Mouse (Mus musculus): ENCODE measurements around the gene Cdk5r2.
A peak's percentile ranks its signal among the peaks of the same experiment; 100 is the strongest.

The Cdk5r2 gene

DNA sequence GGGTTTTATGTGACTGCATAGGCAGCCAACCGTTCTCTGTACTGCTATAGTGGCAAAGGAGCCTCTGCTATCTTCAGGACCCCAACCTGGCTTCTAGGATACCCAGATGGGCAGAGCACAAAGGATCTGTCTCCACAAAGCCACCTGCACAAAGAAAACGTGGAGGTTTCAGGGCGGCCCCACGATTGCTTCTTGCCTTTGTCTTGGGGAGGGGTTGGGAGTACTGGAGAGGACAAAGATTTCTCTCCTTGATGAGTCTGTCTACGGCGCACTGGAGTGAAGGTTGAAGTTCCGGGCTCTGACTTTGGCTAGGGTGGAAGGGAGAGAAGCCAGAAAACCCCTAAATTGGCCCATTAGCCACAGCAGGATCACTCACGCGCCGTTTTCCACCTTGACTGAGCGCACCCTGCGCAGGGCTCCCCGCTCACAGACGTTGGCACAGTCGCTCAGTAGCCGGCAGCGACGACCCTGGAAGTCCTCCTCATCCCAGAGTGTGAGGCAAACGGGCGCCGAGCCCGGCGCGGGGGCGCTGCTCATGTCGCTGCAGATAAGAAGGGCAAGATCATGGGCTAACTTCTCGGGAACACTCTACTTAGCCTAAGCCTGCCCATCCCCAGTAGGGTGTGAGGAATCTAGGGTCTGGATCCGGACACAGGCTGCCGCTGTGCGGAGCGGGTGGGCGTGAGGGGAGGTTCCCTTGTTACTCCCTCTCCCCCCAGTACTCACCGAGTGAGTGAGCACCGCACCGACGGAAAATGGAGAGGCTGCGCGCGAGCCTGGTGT is 37.8 kb downstream of the Cdk5r2 start:
- no peak for DNase-seq

DNA sequence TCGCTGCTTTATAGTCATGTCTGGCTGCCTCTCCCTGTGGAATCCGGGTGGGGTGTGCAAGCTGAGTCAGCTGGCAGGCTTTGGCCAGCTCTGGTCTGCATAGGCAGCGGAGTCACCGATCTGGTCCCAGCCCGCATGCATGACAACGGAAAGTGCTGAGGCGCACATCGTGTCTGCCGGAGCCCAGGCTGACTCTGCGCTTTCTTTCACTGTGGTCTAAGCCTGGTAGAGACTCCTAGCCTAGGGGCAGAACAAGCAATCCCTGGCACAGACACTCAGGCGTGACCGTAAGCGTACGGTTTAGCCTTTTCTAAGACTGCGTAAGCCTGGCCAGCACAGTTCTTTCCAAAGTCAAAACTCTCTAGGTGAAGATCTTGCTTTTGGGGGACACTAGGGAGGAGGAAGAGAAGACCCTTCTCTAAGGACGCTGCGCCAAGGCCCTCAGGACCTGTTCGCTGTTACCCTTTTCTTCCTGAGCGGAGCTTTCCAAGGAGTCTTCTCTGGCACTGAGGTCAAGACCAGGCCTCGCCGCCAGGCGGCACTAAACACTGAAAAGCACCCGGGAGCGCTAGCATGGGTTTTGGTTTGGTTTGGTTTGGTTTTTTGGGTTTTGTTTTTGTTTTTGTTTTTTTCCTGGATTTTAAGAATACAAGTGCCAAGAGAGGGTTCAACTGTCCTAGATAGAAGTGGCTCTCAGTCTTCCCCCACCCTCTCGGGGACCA is 38.6 kb downstream of the Cdk5r2 start, which contains the start of gene Cryba2:
TSS of gene Cryba2 (minus strand) at position 10 of the 722 bp plus-strand sequence.
- peak; percentile 64 for DNase-seq

DNA sequence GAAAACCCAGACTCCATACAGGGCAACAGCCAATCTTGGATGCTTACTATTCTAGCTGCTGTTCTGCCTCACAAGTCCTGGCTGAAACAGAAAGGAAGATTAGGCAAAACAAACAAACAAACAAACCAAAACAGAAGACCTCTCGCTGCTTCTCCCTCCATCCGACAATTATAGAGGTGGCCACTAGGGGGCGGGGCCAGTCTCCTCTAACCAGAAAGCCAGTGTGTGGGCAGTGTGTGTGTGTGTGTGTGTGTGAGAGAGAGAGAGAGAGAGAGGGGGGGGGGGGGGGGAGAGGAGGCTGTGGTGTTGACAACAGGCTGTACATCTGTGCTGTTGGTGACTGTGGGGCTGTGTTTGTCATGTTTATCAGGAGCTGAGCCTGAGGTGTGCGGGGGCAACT is 40.2 kb downstream of the Cdk5r2 start:
- peak; percentile 48 for DNase-seq

DNA sequence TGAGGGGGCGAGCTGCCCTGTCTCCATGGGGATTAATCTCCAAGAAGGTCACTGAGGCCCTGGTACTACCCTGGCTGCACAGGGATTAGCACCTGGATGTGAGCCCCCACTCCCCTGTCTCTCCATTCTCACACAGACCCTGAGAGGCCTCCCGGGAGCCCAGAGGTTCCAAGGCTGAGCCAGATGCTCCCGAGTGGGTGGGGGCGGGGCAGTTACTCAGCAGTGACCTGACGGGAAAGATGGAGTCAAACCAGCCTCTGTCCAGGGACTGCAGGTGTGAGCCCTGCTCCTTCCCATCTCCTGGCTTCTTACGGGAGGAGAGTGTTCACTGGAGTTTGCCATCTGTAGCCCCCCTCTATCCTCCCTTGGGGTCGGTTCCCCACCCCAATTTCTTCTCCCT is 43.2 kb downstream of the Cdk5r2 start:
- DNase-seq: no peak

DNA sequence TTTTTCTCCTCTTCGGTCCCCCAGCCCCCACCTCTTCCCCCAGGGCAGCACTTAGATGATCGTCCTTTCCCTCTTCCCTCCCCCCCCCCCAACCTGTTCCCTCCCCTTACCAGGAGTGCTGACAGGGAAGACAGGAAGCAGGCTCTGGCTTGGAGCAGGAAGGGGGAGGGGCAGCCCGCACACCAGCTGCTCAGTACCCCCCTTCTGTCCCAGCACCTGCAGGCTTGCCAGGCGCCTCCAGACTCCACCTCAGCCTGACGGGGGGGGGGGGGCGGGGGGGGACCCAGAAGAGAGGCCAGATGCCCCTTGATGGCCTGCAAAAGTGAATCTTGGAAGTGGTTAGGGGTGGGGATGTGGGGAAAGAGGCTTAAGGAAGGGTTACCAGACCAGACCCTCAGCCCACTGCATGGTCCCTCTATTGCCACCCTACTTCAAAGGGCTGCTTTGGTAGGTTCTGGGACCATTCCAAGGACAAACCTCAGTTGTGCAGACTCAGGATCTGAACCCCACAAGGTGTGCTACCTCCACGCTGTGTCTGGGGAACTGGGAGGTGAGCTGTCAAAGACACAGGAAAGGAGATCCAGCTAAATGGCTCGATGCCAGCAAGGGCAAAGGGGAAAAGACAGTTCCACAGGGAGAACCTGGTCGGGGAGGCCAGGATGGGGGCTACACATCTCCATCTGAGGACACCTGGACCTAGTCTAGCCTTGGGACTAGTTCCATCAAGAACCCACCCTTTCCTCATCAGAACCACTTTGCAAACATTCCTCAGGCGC is 44.1 kb downstream of the Cdk5r2 start:
- DNase-seq: no peak

- peak; percentile 39 for DNase-seq
Measured at GRCm38 (mm10) chr1:74900341-74901285, 45.9 kb downstream of the Cdk5r2 start.

- DNase-seq: peak; percentile 67
Measured at GRCm38 (mm10) chr1:74901686-74902085, 47.0 kb downstream of the Cdk5r2 start.

GRCm38 (mm10) chr1:74902191-74902590 is 47.5 kb downstream of the Cdk5r2 start:
- DNase-seq: no peak

Measured in kidney, adult 9 months (tissue).